Mouse (Mus musculus) bone marrow, adult 2 months (tissue): ENCODE data around the gene Gm20441. TPM values are rescaled to one million over a fixed set of nuclear protein-coding genes. Genes with fewer than 3 reads are reported as not detected.
A peak's percentile ranks its signal among the peaks of the same experiment; 100 is the strongest.

Source experiments
- H3K27ac ChIP-seq: fragments of 200-500 bp; 2 replicates; pipeline ENCODE4 v1.5.1; 2012; ENCODE audit warnings: low read depth, mild to moderate bottlenecking, control low read depth, inconsistent platforms, low read length; ENCODE audit not compliant: control insufficient read depth, poor library complexity, insufficient read depth
- H3K4me1 ChIP-seq: fragments of 200-500 bp; 2 replicates; pipeline ENCODE4 v1.6.1; 2011; ENCODE audit warnings: low read length; ENCODE audit not compliant: control insufficient read depth, insufficient read depth
- H3K4me3 ChIP-seq: fragments of 200-500 bp; replicated peaks from 2 replicates; pipeline ENCODE3; 2011; ENCODE audit warnings: mild to moderate bottlenecking, low read depth, low read length, control low read depth; ENCODE audit not compliant: control insufficient read depth
- CTCF ChIP-seq: fragments of 200-500 bp; IDR thresholded peaks from 2 replicates; pipeline ENCODE4 v1.5.1; 2011; ENCODE audit warnings: low read length, control low read depth; ENCODE audit not compliant: control insufficient read depth, insufficient read depth
- POLR2A ChIP-seq: fragments of 200-500 bp; IDR thresholded peaks from 2 replicates; pipeline ENCODE4 v1.6.1; 2011; ENCODE audit warnings: low read depth, mild to moderate bottlenecking, control low read depth, low read length, borderline replicate concordance; ENCODE audit not compliant: control insufficient read depth
- WGBS: fragments of 180-500 bp; shearing (Covaris S2); methylation state at CpG from one replicate; pipeline ENCODE4 v1.1.7; 2018; 5-methylcytosine and 5-hydroxymethylcytosine counted together
- polyA plus RNA-seq: library from polyadenylated mRNA; stranded (reverse); fragments of >200 nt; gene quantifications from 2 replicates; pipeline ENCODE4 v1.2.4, GENCODE M21; 2011; ENCODE audit warnings: low replicate concordance; ENCODE audit not compliant: missing spikeins, insufficient read depth, insufficient read length

Gene Gm20441
- polyA plus RNA-seq, 1 experiment: not detected

DNA sequence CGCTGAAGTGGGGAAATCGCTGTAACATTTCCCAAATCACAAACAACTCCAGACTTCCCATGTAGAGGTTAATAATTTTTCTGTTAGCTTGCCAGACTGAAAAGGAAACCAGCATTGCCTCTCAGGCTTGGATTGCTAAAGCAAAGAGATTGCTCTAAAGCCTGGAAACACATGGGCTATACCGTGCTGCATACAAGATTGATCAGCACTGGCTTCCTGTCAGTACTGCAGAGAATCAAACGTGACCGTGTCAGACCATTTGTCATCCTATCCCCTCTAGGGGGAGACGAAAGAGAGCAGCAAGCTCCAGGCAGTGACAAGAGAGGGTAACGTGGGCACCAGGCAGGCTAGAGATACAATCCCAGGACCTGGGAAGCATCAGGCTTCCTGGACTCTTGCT is 10.0 kb upstream of the Gm20441 start:
- WGBS: 16% methylated on average over 7 of the region's 7 CpGs
- H3K4me1 ChIP-seq: no peaks in the 10 kb centered on the region; the same call in 1 of the 2 replicates

DNA sequence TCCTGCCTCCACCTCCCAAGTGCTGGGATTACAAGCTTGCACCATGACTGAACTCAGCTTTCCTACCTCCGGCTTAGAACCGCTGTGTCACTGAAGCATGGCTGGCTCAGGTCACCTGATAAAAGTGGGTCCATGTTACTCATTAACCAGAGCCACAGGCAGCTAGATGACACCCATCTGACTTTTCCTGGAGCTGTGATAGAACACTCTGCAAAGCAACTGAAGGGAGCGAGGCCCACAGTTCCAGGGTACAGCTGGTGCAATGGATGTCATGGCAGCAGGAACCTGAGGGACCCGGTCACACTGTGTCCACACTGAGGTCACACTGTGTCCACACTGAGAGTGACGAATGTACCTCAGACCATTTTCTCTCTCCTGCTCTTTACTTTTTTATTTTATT is 9.1 kb upstream of the Gm20441 start:
- WGBS: 87% methylated on average over 5 of the region's 5 CpGs

More for the DNA sequence above, 10.0 kb upstream of the Gm20441 start:
- TF ChIP-seq POLR2A (no peak), CTCF (peak; percentile 2; the same call in 1 of the 2 replicates)
- Histone ChIP-seq H3K27ac (no peak overlapping the region), H3K4me3 (no peak overlapping the region)

DNA sequence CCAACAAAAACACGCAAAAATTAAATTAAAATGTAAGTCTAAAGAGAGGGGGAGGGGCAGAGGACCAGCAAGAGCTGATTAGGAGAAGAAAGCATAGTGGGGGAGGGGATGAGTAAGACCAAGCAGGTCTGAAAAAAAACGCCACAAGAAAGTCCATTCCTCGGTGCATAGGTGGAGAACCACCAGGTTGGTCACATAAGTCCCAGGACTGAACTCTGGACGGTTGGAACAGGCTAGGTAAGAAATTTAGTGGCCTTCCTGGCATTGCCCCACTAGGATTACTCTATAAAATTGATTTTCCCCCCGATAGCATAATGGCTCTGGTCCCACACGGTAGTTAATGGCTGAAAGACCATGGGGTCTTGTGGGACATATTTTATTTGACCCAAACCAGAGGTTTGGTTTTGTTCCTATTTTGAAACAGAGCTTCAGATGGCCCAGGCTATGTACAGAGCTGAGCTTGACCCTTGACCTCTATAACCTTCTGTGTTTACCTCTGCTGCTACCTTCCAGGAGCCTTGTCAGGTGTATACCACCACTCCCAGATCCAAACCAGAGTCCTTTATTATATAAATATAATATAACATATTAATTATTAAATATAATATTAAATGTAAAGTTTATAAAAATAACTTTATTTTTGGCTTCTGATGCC is 8.5 kb upstream of the Gm20441 start:
- H3K4me1 ChIP-seq: no peaks in the 10 kb centered on the region; the same call in 1 of the 2 replicates
- no peak overlapping the region for H3K4me3 ChIP-seq
- TF ChIP-seq CTCF: no peak
- no peak for TF ChIP-seq POLR2A
- no peak overlapping the region for H3K27ac ChIP-seq
- WGBS: 79% methylated on average over 6 of the region's 6 CpGs

More for the DNA sequence above, 9.1 kb upstream of the Gm20441 start:
- H3K4me3 ChIP-seq: no peak overlapping the region
- TF ChIP-seq POLR2A (no peak), CTCF (no peak)
- no peak overlapping the region for H3K27ac ChIP-seq
- no peaks in the 10 kb centered on the region; the same call in 1 of the 2 replicates for H3K4me1 ChIP-seq

DNA sequence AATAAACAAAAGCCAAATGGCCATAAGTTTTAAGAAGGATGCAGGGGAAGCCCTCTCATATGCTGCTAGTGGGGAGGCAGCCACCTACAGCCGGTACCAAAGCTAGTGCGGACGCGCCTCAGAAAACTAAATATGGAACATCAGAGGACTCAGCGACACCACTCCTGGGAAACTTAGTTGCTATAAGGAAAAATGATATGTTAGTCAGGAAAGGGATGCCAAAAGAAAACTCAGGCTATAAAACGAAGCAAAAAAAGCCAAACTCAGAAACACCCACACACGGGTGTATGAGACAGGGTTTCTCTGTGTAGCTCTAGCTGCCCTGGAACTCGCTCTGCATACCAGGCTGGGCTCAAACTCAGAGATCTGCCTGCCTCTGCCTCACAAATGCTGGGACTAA is 7.5 kb upstream of the Gm20441 start:
- H3K4me1 ChIP-seq: no peaks in the 10 kb centered on the region; the same call in 1 of the 2 replicates
- WGBS: 85% methylated on average over 8 of the region's 8 CpGs
- H3K27ac ChIP-seq: no peak overlapping the region
- TF ChIP-seq CTCF: no peak
- TF ChIP-seq POLR2A: no peak
- H3K4me3 ChIP-seq: no peak overlapping the region

DNA sequence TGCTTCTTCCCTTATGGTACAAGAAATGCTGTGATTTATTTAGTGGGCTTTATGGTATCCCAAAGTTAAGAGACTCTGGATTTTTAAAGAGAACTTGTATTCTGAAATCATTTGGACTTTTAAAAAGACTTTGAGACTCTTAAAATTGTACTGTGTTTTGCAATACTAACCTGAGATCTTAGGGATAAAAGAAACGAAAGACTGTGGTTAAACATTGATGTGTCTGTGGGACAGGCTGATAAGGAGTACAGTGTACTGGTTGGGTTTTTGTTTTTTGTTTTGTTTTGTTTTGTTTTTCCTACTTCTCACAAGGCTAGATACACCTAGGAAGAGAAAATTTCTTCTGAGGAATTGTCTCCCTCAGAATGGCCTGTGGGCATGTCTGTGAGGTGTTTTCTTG is 4.7 kb upstream of the Gm20441 start:
- Histone ChIP-seq H3K27ac (no peak overlapping the region), H3K4me1 (no peaks in the 10 kb centered on the region), H3K4me3 (no peak overlapping the region)
- TF ChIP-seq POLR2A: no peak
- TF ChIP-seq CTCF: no peak
- WGBS: 31% methylated on average over 1 of the region's 1 CpGs

DNA sequence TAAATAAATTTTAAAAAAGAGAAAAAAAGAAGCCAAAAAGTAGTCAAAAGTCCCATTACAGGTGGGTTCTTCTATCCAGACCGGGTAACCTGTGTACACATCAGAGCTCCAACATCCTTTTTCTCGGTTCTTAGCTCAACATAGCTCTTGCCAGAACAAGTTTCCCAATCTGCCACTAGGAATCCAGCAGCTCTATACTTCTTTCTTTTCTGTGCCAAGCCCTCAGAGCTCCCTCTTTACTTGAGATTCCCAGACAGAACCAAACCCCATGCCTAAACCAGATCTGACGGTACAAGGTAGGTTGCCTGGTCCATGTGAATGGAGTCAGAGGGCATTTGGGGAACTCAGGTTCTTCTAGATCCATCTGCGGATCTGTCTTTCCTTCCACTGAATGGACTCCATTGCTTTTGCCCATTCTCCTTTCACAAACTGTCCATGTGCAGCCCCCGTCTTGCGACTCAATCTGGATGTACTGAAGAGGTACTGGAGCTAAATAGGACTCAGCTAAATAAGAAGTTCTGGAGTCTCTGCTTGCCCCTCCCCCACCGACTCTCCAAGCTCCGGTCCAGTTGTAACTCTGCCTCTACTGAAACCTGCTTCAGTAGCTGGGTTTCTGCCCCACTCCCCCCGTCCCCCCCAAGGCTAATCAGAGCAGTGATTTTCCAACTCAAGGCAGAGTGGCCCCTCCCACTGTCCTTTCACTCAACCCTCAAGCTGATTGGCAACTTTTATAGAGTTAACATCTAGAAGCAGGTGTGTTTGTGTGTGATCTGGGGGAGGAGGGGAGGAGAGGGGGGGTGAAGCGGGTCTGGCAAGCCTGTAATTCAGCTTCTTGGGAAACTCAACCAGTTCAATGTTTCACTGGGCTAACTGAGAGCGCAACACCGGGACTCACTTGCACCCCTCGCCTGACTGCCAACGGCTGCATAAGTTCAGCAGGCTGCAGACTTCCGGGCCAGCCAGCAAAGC is 1.3 kb downstream of the Gm20441 start:
- WGBS: 50% methylated on average over 15 of the region's 15 CpGs
- no peaks in the 10 kb centered on the region for H3K4me1 ChIP-seq
- TF ChIP-seq CTCF (no peak), POLR2A (no peak)
- no peak overlapping the region for H3K4me3 ChIP-seq
- H3K27ac ChIP-seq: no peak overlapping the region

DNA sequence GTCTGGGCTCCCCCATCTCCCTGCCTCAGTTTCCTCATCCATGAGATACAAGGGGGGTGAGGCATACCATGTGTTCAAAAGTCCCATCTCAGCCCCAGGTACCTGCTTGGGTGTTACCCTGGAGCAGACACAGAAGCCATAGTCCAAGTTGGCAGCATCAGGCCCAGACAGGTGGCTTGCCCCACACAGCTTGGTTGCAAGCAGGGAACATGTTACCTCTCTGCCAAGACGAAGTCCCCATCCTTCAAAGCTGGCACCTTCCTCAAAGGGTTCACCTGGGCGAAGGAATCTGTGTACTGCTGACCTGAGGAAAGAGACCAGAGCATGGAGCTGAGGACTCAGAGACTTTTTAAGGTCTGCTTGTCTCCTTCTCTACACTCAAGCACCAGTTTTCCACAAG is 2.9 kb downstream of the Gm20441 start:
- Histone ChIP-seq H3K27ac (no peak overlapping the region), H3K4me1 (no peaks in the 10 kb centered on the region), H3K4me3 (no peak overlapping the region)
- no peak for TF ChIP-seq CTCF
- TF ChIP-seq POLR2A: no peak
- WGBS: 81% methylated on average over 2 of the region's 2 CpGs

DNA sequence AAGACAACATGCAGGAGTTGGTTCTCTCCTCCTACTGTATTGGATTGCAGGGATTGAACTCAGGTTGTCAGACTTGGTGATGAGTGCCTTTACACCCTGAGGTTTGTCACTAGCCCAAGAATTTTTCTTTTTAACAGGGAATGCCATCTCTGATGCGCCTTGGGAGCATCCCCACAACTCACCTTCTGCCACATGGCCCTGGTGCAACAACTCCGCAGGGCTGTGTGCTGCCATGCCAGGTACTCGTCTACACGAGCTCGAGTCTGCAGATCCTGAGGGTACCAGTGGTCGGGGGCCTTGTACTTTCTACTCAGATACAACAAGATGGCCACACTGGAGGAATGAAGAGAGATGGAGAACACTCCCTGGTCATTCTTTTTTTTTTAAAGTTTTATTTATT is 4.2 kb downstream of the Gm20441 start:
- Histone ChIP-seq H3K4me1 (peaks cover 2% of the 10 kb centered on the region; the same call in 1 of the 2 replicates), H3K27ac (no peak overlapping the region), H3K4me3 (no peak overlapping the region)
- WGBS: 81% methylated on average over 6 of the region's 6 CpGs
- no peak for TF ChIP-seq CTCF
- TF ChIP-seq POLR2A: no peak
